Mouse (Mus musculus) spleen, postnatal 36 days (tissue): Measurements from ENCODE around the gene Sephs1.
"Not testable (repeated sequence)": the region's sequence is repeated elsewhere in the genome, so short reads cannot be mapped to it uniquely, and the experiment has no call there.

Experiments
- DNase-seq, 2 experiments: peaks; one replicate each; pipeline ENCODE4 v3.0.0; 2022; ENCODE audit warnings: low spot score in 2 of 2, mixed read lengths in 1 of 2

Gene Sephs1

DNA sequence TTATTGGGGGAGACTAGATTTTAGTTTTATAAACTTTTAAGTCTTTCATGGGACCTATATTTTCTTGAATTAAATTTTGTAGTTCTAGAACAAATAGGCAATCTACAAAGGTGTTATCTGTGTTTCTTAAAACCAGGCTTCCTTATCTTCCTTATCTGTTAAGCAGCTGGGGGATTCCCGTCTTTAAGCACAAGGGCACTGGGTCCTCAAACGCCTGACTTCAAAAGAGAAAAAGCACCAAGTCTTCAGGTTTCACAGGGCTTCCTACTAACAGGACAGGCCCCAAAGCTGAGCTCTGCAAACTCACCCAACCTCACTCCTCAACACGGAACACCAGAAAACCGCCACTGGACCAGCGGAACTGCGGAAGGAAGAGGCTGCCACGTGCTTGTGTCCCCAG is 26.6 kb downstream of the Sephs1 start:
- no peak for DNase-seq

DNA sequence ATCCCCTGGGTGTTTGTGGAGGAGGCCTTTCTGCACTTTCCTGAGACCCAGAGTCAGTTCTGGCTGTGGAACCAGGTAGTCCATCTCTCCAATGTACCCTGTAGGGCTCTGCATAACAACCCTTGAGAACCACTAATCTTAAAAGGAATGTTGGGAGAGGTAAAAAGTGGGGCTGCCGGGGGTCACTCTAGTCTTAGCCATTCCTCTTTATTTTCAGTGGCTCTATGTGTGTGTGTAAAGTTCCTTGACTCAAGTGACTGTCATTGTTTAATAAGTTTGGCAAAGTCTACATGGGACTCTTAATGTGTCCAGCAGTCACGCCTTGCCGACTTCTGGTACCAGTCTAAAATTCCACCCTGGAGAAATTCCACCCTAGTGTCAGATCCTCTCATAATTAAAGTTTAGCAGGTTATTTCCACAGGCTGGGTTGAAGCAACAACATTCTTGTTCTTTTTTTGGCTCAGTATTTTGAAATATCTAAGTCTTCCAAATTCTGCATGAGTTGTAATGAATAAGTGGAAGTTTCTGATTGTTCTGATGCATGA is 27.5 kb downstream of the Sephs1 start:
- no peak for DNase-seq

DNA sequence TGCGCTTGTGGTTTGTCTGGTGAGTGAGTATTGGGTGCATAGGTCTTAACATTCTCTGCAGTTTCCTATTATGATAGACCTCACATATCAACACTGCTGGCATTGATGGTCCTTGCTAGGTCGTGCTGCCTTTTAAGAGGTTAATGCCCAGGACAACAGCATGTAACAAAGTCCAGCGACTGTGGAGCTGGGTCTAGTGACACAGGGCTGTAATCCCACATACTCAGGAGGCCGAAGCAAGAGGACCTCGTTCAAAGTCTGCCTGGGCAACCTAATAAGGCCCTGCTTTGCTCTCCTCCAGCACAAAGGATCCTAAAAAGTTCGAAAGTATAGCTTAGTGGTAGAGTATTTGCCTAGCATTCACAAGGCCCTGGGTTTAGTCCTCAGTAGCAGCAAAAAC is 28.5 kb downstream of the Sephs1 start:
- no peak for DNase-seq

DNA sequence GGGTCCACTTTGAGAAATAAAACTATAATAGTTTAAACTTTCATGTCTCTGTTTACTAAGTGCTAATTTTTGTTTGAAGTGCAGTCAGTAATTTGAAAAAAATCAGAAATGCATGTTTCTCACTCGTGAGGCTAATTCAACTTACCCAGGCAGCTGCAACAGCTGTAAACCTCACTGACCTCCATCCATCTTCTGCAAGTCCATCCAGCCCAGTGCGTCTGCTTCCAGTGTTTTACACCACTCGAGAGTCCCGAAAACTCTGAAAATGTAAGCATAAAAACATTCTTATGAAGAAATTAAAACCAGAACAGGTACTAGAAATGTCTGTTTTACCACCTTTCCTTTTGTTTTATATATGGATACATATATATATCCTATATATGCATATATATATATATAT is 29.2 kb downstream of the Sephs1 start:
- no peak for DNase-seq

DNA sequence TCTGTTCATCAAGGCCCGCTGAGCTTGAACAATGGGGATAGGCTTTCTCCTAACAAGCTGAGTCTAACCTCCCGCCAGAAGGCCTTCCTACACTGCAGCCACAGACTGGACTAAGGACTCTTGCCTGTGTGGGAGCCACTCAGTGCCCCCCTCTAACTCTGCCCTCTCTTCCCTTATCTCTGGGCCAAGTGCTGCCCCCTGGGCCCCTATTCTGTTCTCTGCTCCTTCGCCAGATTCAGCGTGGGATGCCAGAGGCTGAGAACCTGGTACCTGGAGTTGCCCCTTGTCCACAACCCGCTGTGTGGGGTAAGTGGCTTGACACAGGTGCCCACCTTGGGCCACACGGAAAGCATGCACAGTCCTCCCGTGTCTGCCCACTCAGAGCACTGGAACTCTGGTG is 32.6 kb downstream of the Sephs1 start:
- no peak for DNase-seq

DNA sequence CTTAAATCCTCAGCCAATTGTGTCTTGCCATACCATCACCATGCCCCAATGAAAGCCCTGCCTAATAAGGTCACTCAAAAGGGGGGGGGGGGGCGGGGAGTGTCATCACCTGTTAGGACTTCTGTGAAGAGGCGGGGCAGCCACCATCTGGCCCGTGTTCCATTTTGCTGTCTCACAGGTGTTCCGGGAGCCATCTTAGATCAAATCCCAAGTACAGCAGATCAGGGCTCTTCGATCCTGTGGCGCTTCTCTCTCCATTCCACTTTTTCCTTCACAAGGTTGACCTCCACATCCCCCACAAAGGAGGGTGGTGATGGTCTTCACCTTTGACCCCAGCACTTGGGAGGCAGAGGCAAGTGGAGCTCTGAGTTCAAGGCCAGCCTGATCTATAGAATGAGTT is 34.7 kb downstream of the Sephs1 start:
- DNase-seq, result no peak

DNA sequence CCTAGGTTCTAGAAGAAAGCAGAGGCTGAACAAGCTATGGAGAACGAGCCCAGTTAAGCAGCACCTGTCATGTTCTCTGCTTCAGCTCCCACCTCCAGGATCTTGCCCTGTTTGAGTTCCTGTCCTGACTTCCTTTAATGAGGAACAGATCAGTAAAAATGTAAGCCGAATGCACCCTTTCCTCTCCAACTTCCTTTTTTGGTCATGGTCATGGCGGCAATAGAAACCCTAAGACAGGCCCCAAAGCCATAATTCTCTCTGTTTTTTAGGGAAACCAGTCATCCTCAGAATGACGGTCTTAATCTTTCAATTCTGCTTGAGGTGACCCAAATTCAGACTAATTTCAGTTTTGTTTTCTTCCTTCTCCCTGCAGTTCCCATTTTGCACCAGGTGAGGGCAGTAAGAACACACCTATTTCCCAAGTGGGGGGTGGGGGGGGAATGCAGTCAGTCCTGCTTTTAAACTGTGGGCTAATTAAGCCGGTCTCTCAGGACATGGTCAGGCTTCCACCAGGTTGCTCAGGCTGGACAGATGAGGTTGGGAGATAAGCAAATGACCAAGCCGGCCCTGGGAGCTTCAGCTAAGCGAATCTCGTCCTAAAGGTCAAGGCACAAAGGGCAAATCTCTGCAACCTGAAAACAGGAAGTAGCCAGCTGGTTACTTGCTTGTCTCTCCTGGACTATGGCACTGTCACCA is 36.1 kb downstream of the Sephs1 start:
- DNase-seq, result peak; percentile 45 to 64

DNA sequence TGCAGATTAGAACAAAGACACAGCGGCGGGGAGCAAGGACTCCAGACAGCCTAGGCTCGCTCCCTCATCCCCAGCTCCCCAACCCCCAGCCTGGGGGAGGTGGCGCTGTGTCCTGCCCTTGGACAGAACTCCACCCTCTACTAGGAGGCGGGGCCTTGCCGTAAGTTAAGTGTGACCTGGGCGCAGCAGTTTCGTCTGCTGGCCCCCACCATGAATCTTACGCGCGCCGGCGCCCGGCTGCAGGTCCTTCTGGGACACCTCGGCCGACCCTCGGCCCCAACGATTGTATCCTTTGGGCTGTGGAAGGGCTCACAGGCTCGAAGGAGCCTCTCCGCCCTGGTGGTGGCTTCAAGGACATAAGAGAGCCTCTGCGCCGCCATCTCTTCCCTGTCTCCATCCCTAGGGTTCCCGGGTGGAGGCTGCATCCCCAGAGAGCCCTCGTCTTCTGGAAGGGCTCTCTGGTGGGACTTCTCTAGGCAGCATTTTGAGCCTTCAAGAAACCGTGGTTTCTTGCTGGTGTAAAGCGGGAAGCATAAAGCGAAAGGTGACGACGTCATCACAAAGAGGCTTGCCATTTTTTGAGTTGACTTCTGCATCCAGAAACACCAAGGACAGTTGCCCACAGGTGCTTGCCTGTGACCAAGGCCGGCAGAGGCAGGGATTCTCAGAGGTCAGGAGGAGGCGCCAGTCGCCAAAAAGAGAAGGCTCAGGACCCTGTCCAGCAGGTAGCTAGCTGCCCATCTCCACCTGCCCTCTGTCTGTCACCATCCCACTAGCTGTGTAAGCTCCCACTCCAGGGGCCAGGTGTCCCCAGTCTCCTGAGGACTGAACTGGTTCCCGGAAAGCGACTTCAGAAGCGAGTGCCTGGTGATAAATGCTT is 37.7 kb downstream of the Sephs1 start, which contains the start of gene Phyh:
Gene Phyh (plus strand): TSS at position 160 of the 880 bp plus-strand sequence.
- peak; percentile 87 to 88 for DNase-seq

DNA sequence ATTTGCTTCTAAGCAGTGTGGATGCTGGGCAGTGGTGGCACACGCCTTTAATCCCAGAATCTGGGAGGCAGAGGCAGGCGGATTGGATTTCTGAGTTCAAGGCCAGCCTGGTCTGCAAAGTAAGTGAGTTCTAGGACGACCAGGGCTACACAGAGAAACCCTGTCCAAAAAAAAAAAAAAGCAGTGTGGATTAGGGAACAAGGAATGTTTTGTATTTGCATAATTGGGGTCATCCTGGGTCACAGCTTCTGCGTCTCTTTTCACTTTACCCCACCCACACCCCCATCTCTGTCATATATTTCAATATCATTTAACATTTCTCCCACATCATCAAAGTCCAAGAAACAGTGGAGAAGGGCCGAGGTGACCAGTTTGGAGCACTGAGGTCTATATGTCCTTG is 39.7 kb downstream of the Sephs1 start:
- no peak for DNase-seq

DNA sequence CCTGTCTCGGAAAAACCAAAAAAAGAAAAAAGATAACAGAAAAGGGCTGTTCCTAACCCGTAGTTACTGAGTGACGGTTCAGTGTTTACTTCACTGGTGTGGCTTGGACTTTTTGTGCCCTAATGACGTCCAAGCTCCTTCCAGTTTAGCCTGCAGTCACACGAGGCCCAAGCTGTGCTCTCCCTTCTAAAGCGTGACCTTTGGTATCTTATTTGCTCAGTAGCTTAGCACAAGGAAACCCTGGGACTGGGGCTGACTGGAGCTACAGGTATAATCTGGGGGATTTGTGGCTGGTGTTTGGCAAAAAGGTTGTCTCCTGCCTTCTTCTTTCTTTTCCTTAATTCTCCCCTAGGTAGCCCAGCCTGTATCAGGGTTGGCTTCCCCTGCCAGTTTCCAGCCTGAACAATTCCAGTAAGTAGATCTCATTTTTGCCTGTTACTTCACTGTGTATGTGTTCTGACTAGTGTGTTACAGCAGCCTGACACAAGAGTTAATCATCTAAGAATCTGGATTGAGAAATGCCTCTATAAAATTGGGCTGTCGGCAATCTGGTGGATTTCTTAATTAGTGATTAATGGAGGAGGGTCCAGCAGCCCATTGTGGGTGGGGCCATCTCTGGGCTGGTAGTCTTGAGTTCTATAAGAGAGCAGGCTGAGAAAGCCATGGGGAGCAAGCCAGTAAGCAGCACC is 41.3 kb downstream of the Sephs1 start:
- DNase-seq, result no peak

DNA sequence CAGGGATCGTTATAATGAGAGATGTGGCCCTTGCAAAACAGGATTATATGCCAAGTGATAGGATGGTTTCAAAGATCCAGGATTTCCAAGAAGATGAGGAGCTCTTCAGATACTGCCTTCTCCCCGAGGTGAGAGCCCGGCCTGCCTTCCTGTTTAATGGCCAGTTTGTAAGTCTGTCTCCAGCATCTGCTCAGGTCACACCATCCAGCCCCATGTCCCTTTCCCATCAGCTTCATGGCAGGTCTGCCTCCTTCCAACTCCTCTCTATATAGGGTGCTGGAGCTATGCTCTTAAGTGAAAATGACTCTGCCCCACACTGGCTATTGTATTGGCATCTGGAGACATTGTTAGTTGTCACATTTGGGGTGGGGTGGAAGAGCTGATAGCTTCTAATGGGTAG is 46.0 kb downstream of the Sephs1 start:
- no peak for DNase-seq

DNA sequence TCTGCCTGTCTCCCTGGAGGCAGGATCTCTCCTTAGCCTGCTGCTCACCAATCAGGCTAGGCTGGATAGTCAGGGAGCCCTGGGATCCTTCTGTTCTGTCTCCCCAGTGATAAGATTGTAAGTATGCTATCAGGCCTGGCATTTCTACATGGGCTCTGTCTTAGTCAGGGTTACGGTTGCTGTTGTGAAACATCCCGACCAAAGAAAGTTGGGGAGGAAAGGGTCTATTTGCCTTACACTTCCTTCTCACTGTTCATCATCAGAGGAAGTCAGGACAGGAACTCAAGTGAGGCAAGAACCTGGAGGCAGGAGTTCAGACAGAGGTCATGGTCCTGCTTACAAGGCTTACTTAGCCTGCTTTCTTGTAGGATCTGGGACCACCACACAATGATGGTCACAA is 47.9 kb downstream of the Sephs1 start:
- DNase-seq, result no peak

DNA sequence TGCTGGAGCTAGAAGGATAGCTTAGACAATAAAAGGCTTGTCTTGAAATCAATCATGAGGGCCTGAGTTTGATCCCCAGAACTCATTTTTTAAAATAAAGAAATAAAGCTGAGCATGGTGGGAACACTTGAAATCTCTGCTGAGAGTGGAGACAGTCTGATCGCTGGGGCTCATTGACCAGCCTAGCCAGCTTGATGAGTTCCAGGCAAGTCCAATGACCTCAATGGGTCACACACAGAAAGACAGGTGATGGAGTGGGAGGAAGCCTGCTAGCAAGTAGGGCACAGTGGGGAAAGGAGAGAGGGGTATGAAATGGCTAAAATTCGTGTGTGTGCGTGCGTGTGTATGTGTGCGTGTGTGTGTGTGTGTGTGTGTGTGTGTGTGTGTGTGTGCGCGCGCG is 53.2 kb downstream of the Sephs1 start:
- no peak for DNase-seq

DNA sequence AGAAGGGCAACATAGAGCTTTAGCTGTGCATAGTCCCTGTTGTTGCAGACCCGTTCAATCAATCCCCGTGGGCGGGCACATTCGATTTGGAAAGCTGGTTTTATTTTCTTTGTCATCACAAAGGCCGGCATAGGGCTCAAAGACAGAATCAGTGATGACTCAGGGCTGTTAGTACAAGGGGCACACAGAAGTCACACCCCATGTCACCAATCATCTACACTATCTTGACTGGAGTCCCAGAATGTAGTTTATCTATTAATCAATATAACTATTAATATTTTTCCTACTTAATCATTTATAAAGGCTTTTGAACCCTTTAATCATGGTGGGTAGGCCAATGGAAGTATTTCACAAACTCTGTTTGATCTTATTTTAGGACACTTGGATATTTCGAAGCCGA is 56.6 kb downstream of the Sephs1 start:
- DNase-seq, result no peak

DNA sequence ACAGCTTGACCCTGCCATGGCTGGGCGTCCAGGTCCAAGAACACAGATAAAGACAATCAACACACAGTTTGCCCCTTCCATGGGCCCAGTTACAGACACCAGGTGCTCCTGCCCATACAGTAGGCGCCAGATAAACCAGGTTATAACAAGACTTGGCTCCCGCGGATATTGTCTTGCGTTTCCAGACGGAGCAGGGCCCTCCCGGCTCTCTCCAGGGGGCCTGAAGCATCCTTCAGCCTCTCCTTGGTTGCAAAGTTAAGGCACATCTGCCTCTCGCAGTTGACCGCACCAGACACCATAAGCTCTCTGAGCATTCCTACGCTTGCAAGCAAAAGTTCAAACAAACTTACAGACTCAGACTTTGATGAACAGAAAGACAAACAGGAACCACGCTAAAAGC is 59.5 kb downstream of the Sephs1 start:
- DNase-seq, result no peak

DNA sequence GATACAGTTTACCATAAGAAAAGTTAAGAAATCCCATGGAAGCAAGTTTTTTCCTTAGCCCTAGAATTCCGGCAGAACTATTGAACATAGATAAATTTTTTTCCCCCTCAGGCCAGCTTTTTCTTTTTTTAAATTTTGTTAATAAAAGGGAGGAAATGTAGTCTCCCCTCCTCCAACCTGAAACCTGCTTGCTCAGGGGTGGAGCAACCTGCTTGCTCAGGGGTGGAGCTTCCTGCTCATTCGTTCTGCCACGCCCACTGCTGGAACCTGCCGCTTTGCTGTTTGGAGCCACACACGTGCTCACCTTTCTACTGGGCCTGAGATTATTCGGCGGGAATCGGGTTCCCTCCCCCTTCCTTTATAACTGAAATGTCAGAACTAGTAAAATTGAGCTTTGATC is 68.3 kb downstream of the Sephs1 start:
- not testable (repeated sequence) for DNase-seq

DNA sequence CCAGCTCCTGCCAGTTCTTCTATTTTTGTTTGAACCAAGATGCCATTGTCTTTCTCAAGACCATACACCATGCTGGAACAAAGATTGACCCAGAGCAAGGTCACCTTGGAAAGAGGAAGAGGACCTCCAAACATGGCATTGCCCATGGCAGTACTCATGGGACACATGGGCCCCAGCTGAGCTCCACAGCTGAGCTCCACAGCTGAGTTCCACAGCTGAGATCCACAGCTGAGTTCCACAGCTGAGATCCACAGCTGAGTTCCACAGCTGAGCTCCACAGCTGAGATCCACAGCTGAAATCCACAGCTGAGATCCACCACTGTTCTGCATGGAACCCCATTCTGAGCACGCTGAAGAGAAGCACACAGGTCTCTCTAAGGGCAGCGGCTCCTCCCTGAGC is 69.6 kb downstream of the Sephs1 start:
- no peak for DNase-seq

DNA sequence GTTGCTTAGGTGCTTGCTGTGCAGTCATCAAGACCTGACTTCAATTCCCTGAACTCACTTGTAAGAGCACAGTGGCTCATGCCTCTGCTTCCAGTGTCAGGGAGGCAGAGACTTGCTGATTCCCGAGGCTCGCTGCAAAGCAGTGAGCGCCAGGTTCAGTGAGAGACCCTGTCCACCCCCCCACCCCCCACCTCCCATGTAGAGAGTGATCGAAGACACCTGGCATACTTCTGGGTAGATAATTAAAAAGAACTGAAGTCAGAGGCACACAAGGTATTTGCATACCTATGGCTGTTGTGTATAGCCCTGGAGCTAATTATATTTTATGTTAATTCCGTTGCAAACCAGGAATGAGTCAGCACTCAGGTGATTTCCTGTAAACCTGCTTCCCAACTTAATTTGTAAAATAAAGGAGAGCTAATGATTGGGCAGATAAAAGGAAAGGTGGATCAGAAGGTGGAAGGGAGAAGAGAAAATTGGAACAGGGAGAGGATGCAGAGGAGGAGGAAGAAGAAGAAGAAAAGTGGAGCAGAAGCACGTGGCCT is 72.9 kb downstream of the Sephs1 start:
- no peak for DNase-seq

DNA sequence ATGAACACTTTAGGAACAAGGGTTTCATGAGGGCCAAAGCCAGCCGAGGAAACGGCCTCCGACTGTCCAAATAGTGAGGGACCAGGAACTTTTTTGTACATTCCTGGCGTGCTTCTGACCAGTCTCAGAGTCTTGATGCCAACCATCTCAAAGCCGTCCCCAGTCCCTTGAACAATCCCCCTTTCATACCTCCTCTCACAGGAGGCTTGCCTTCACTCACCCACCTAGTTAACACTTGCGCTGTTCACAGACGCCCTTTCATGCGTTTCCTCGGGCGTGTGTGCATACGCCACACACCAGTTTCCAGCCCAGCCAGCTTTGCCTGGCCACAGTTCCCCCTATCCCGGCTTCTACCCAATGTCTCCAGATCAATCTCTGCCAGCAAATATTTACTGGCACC is 76.7 kb downstream of the Sephs1 start:
- DNase-seq, result no peak
